Mouse (Mus musculus): ENCODE measurements around the gene Gm281. TPM values are rescaled to one million over a fixed set of nuclear protein-coding genes. Genes with fewer than 3 reads are reported as not detected.

The Gm281 gene
- polyA plus RNA-seq, 1 experiment: not detected

- H3K4me2 ChIP-seq (ENCODE audit: low read depth): no peak overlapping the region
- no peaks in the 10 kb centered on the region for H3K79me2 ChIP-seq (ENCODE audit: control insufficient read depth, insufficient read depth)
- H3K4me3 ChIP-seq: no peak overlapping the region
- H3ac ChIP-seq (ENCODE audit: control insufficient read depth, insufficient read length): no peak overlapping the region
- TF ChIP-seq REST (IDR thresholded peaks at IDR 0.05; ENCODE audit: insufficient read depth, insufficient read length) (no peak), POLR2AphosphoS2 (IDR thresholded peaks at IDR 0.05; ENCODE audit: insufficient read length, low read depth) (no peak), TCF12 (IDR thresholded peaks at IDR 0.05; ENCODE audit: insufficient read depth, poor library complexity, severe bottlenecking) (no peak), POLR2A (IDR thresholded peaks at IDR 0.05; ENCODE audit: insufficient read length, low read depth) (no peak), E2F4 (IDR thresholded peaks at IDR 0.05; ENCODE audit: insufficient read depth) (no peak), MYOG (IDR thresholded peaks at IDR 0.05; ENCODE audit: control insufficient read depth in 1 of 3, insufficient read depth in 1 of 3, insufficient read length in 2 of 3, low read depth in 2 of 3) (no peak), SRF (IDR thresholded peaks at IDR 0.05; ENCODE audit: control insufficient read depth, insufficient read length, low read depth) (no peak), TCF3 (IDR thresholded peaks at IDR 0.05; ENCODE audit: insufficient read length, low read depth) (no peak)
- no peaks in the 10 kb centered on the region for H3K27me3 ChIP-seq (ENCODE audit: control insufficient read depth, insufficient read depth, insufficient read length)
- H3K36me3 ChIP-seq (ENCODE audit: control insufficient read depth, insufficient read depth): no peaks in the 10 kb centered on the region
These were observed 124.3 kb downstream of the Gm281 start for GRCm38 (mm10) chr14:13790001-13790400.

- TF ChIP-seq MAX (IDR thresholded peaks at IDR 0.05; ENCODE audit: low read depth) (no peak), MYOD1 (IDR thresholded peaks at IDR 0.05; ENCODE audit: control insufficient read depth in 1 of 3, insufficient read length in 2 of 3, low read depth in 2 of 3) (no peak), TCF12 (IDR thresholded peaks at IDR 0.05; ENCODE audit: insufficient read depth, poor library complexity, severe bottlenecking) (no peak), SRF (IDR thresholded peaks at IDR 0.05; ENCODE audit: control insufficient read depth, insufficient read length, low read depth) (no peak), TCF3 (IDR thresholded peaks at IDR 0.05; ENCODE audit: insufficient read length, low read depth) (no peak), MYOG (IDR thresholded peaks at IDR 0.05; ENCODE audit: control insufficient read depth in 1 of 3, insufficient read depth in 1 of 3, insufficient read length in 2 of 3, low read depth in 2 of 3) (no peak), REST (IDR thresholded peaks at IDR 0.05; ENCODE audit: insufficient read depth, insufficient read length) (no peak), CEBPB (IDR thresholded peaks at IDR 0.05; ENCODE audit: insufficient read depth, poor library complexity, severe bottlenecking) (no peak), USF1 (IDR thresholded peaks at IDR 0.05; ENCODE audit: low read depth) (no peak), E2F4 (IDR thresholded peaks at IDR 0.05; ENCODE audit: insufficient read depth) (no peak), POLR2A (IDR thresholded peaks at IDR 0.05; ENCODE audit: insufficient read length, low read depth) (no peak)
- no peak overlapping the region for H3K4me2 ChIP-seq (ENCODE audit: low read depth)
These were observed 131.3 kb downstream of the Gm281 start for GRCm38 (mm10) chr14:13782970-13783369.

GRCm38 (mm10) chr14:13778383-13778782, 135.9 kb downstream of the Gm281 start:
- Histone ChIP-seq H3K4me2 (ENCODE audit: low read depth) (no peak overlapping the region), H3ac (ENCODE audit: control insufficient read depth, insufficient read length) (no peak overlapping the region), H3K36me3 (ENCODE audit: control insufficient read depth, insufficient read depth) (no peaks in the 10 kb centered on the region), H3K79me2 (ENCODE audit: control insufficient read depth, insufficient read depth) (no peaks in the 10 kb centered on the region), H3K4me3 (no peak overlapping the region), H3K27me3 (ENCODE audit: control insufficient read depth, insufficient read depth, insufficient read length) (no peaks in the 10 kb centered on the region)
- TF ChIP-seq TCF12 (IDR thresholded peaks at IDR 0.05; ENCODE audit: insufficient read depth, poor library complexity, severe bottlenecking): no peak
- no peak for TF ChIP-seq POLR2AphosphoS2 (IDR thresholded peaks at IDR 0.05; ENCODE audit: insufficient read length, low read depth)
- no peak for TF ChIP-seq USF1 (IDR thresholded peaks at IDR 0.05; ENCODE audit: low read depth)
- no peak for TF ChIP-seq SRF (IDR thresholded peaks at IDR 0.05; ENCODE audit: control insufficient read depth, insufficient read length, low read depth)

More at GRCm38 (mm10) chr14:13782970-13783369, 131.3 kb downstream of the Gm281 start:
- no peak overlapping the region for H3ac ChIP-seq (ENCODE audit: control insufficient read depth, insufficient read length)
- no peaks in the 10 kb centered on the region for H3K27me3 ChIP-seq (ENCODE audit: control insufficient read depth, insufficient read depth, insufficient read length)
- no peaks in the 10 kb centered on the region for H3K79me2 ChIP-seq (ENCODE audit: control insufficient read depth, insufficient read depth)
- H3K4me3 ChIP-seq: no peak overlapping the region
- H3K36me3 ChIP-seq (ENCODE audit: control insufficient read depth, insufficient read depth): no peaks in the 10 kb centered on the region

- no peaks in the 10 kb centered on the region for H3K79me2 ChIP-seq (ENCODE audit: control insufficient read depth, insufficient read depth)
- no peak overlapping the region for H3K4me2 ChIP-seq (ENCODE audit: low read depth)
- no peak overlapping the region for H3K4me3 ChIP-seq
- no peaks in the 10 kb centered on the region for H3K36me3 ChIP-seq (ENCODE audit: control insufficient read depth, insufficient read depth)
- H3ac ChIP-seq (ENCODE audit: control insufficient read depth, insufficient read length): no peak overlapping the region
- no peaks in the 10 kb centered on the region for H3K27me3 ChIP-seq (ENCODE audit: control insufficient read depth, insufficient read depth, insufficient read length)
- TF ChIP-seq SRF (IDR thresholded peaks at IDR 0.05; ENCODE audit: control insufficient read depth, insufficient read length, low read depth) (no peak), E2F4 (IDR thresholded peaks at IDR 0.05; ENCODE audit: insufficient read depth) (no peak), TCF3 (IDR thresholded peaks at IDR 0.05; ENCODE audit: insufficient read length, low read depth) (no peak), TCF12 (IDR thresholded peaks at IDR 0.05; ENCODE audit: insufficient read depth, poor library complexity, severe bottlenecking) (no peak)
These were observed 143.1 kb downstream of the Gm281 start for GRCm38 (mm10) chr14:13771163-13771562.

- Histone ChIP-seq H3K79me2 (ENCODE audit: control insufficient read depth, insufficient read depth) (no peaks in the 10 kb centered on the region), H3K4me3 (no peak overlapping the region), H3K36me3 (ENCODE audit: control insufficient read depth, insufficient read depth) (no peaks in the 10 kb centered on the region), H3ac (ENCODE audit: control insufficient read depth, insufficient read length) (no peak overlapping the region), H3K4me2 (ENCODE audit: low read depth) (no peak overlapping the region), H3K27me3 (ENCODE audit: control insufficient read depth, insufficient read depth, insufficient read length) (no peaks in the 10 kb centered on the region)
- TF ChIP-seq POLR2A (IDR thresholded peaks at IDR 0.05; ENCODE audit: insufficient read length, low read depth) (no peak), SRF (IDR thresholded peaks at IDR 0.05; ENCODE audit: control insufficient read depth, insufficient read length, low read depth) (no peak), TCF3 (IDR thresholded peaks at IDR 0.05; ENCODE audit: insufficient read length, low read depth) (no peak), MYOG (IDR thresholded peaks at IDR 0.05; ENCODE audit: control insufficient read depth in 1 of 3, insufficient read depth in 1 of 3, insufficient read length in 2 of 3, low read depth in 2 of 3) (peak in 1 of 3 experiments; percentile 2), REST (IDR thresholded peaks at IDR 0.05; ENCODE audit: insufficient read depth, insufficient read length) (no peak), E2F4 (IDR thresholded peaks at IDR 0.05; ENCODE audit: insufficient read depth) (no peak), TCF12 (IDR thresholded peaks at IDR 0.05; ENCODE audit: insufficient read depth, poor library complexity, severe bottlenecking) (no peak), USF1 (IDR thresholded peaks at IDR 0.05; ENCODE audit: low read depth) (no peak), MAX (IDR thresholded peaks at IDR 0.05; ENCODE audit: low read depth) (no peak), MYOD1 (IDR thresholded peaks at IDR 0.05; ENCODE audit: control insufficient read depth in 1 of 3, insufficient read length in 2 of 3, low read depth in 2 of 3) (peak in 1 of 3 experiments; percentile 40)
These were observed 143.6 kb downstream of the Gm281 start for GRCm38 (mm10) chr14:13770686-13771085.

Other genes with a start within 250 kb of the Gm281 start
- not detected for gene Sntn, start 243.6 kb downstream of the Gm281 start, polyA plus RNA-seq (2012; fragmentation: generic; extraction: Trizol)
- 1.4 TPM for gene Atxn7, start 47.0 kb upstream of the Gm281 start, polyA plus RNA-seq (2012; fragmentation: generic; extraction: Trizol)
- 66.5 TPM for gene Thoc7, start 47.4 kb upstream of the Gm281 start, polyA plus RNA-seq (2012; fragmentation: generic; extraction: Trizol)
- 103 TPM for gene Psmd6, start 206.5 kb upstream of the Gm281 start, polyA plus RNA-seq (2012; fragmentation: generic; extraction: Trizol)

Measured in myocyte (in vitro differentiated cells).